Mouse (Mus musculus) retina, postnatal 1 day (tissue): ENCODE results near the gene Mrps11.
A peak's percentile ranks its signal among the peaks of the same experiment; 100 is the strongest.

Experiments used
- DNase-seq: peaks from one replicate; pipeline ENCODE4 v3.0.0-alpha.2; 2012

Gene Mrps11

DNA sequence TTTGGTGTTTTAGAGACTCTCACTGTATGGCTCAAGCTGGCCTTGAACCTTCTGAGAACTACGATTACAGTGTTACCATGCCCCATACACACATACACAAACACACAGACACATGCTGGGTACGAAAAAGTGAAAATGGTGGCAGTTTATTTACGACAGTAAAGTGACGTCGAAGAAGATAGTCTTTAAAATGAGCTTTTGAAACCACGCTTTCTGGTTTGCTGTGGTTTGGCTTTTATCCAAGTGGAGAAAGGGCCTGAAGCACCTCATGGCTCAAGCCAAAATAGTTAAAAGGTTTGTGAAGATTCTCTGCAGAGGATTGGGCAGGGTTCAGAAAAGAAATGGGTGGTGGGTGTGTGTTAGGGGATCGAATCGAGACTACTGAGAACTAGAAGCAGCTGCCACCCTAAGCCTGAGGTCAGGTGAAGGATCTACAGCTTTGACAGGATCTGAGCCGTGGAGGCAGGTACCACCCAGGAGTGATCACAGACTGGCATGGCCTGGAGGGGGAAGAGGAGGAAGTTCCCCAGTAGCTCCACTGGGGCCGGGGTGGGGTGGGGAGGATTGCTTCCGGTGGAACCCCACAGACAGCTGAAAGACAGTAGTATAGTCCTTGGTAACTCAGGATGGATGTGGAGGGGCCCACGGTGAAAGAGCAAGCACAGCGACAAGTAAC lies 11.1 kb downstream of the Mrps11 start:
- DNase-seq: no peak

DNA sequence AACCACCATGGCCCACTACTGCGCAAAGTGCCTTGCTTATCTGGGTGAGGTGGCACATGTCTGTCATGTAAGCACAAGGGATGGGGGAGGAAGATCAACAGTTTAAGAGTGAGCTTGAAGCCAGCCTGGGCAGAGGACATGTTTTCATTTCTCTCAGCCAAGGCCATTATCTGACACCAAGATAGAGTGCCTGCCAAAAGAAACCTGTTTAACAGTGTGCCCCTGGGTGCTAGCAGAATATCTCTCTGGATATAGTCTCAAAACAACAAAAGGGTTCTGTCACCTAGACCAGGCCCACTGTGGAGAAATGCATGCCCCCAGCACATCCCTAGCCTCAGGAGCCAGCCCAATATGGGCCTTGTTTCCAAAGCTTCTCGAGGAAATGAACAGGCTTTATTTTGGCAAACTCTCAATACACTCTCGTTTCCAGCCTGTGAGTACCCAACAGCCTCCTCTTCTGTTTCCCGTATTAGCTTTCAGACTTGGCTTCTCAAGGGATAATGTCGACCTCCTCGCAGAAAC lies 11.7 kb downstream of the Mrps11 start:
- no peak for DNase-seq

- no peak for DNase-seq
These were observed 13.7 kb downstream of the Mrps11 start for GRCm38 (mm10) chr7:78796624-78797023.

- no peak for DNase-seq
These were observed 15.0 kb downstream of the Mrps11 start for GRCm38 (mm10) chr7:78797843-78798455.

DNA sequence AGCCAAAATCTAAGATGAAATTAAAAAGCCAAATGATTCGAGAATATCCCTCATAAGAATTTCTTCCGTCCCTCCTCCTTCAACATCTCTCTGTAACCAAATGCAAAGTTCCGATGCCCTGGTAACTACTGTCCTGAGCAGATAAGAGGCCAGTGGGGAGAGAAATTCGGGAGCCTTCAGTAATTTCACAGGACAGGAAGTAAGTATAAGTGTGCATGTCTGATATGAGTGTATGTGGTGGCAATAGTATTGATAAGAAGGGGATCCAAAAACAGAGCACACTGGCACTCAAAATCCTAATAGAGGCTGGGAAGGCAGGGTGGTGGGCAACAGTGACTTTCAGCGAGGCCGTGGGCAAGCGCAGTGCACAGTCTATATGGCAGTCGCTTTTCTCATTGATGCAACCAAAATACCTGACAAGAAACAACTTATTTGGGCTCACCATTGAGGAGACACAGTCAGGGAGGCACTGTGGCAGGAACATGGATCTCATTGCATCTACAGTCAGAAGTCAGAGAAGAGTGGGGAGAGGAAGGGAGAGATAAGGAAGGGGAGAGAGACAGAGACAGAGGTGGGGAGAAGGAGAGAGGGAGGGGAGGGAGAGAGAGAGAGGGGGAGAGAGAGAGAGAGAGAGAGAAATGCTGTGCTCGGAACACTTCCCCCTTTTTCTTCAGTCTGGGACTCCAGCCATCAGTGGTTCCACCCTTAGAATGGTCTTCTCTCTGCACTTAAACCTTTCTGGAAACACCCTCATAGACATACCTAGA lies 17.0 kb downstream of the Mrps11 start:
- DNase-seq: no peak

- DNase-seq: no peak
These were observed 20.9 kb downstream of the Mrps11 start for GRCm38 (mm10) chr7:78803841-78804240.

GRCm38 (mm10) chr7:78807192-78807591 lies 24.3 kb downstream of the Mrps11 start:
- DNase-seq: no peak

GRCm38 (mm10) chr7:78813791-78814190 lies 30.9 kb downstream of the Mrps11 start:
- DNase-seq: no peak

GRCm38 (mm10) chr7:78814766-78815165 lies 31.8 kb downstream of the Mrps11 start:
- no peak for DNase-seq

GRCm38 (mm10) chr7:78818336-78818735 lies 35.4 kb downstream of the Mrps11 start:
- DNase-seq: no peak

DNA sequence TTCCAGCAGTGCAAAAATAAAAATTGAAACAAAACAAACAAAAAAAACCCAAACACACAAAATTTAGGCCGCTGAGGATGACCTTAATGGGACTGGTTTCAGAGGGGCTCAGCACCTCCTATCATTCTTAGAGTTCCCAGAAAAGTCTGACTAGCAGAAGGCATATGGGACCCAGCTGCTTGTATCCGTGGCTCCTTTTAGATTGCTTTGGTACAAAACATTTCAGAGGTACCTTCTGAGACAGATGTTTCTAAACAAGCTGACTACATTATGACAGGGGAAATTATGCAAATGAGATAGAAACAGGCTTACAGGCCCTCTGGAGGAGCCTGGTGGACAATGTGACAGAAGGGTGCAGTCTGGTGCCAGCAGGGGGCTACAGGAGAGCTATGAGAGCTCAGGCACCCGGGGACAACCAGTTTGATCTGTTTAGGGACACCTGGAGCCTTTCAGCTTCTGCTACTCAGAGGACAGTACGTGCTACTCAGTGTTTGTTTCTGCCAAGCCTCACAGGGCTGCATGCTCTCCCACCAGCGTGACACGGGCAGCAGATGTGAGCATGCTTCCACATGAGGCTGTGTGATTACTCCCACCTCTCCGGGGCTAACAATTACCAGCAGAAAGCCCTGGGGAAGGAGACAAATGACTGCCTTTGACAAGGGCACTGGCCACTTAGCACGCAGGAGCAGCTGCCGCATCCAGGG lies 43.9 kb downstream of the Mrps11 start:
- DNase-seq: peak; percentile 50

GRCm38 (mm10) chr7:78827749-78828362 lies 44.9 kb downstream of the Mrps11 start:
- no peak for DNase-seq

GRCm38 (mm10) chr7:78835656-78836055 lies 52.7 kb downstream of the Mrps11 start:
- no peak for DNase-seq

GRCm38 (mm10) chr7:78837250-78837649 lies 54.3 kb downstream of the Mrps11 start:
- no peak for DNase-seq

GRCm38 (mm10) chr7:78841601-78842000 lies 58.7 kb downstream of the Mrps11 start:
- no peak for DNase-seq
